Comparison of ENCODE assay signal across 23 mouse cellular contexts in the genomic region with DNA sequence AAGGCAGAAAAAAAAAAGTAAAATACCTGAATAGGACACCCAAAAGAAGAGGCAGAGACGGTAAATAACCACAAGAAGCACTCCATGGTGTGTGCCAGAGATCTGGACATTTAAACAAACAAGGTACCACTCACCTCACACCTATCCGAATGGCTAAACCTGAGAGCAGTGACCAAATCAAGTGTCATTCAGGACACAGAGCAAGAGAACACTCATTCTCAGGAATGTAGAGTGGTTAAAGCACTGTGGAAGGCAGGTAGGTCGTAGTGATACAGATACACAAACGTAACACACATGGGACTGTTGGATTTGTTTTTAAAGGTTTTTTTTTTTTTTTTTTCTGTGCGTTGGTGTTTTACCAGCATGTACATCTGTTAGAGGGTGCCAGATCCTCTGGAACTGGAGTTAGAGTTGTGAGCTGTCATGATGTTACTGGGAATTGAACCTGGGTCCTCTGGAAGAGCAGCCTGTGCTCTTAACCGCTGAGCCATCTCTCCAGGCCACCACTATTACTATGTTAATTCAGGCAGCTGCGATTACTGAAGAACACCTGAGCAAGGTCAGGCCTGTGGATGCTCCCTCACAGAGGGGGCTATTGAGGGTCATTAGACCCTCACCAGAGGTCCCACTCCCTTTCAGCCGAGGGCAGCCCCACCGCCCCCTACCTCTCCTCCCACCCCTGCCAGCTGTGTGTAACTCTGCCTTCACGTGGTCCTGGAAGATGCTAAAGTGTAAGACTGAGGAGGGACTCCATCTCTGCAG. TPM values are rescaled to one million over a fixed set of nuclear protein-coding genes. Genes with fewer than 3 reads are reported as not detected.
"Had no signal": no experiment of that assay in that cellular context is flagged by ENCODE, and none has a peak within 500 bp of the region (broad histone marks: within the 10 kb centered on the region; RNA-seq: fewer than 3 reads in every experiment).

No protein-coding gene starts in this region.

- H3K9ac ChIP-seq: intestine, embryonic 15.5 days; kidney, embryonic 15.5 days; liver, embryonic 13.5 days; lung, embryonic 15.5 days; neural tube, embryonic 12.5 days; neural tube, embryonic 15.5 days had no signal

- H3K27me3 ChIP-seq: intestine, embryonic 15.5 days; kidney, embryonic 15.5 days; lung, embryonic 15.5 days; neural tube, embryonic 12.5 days; neural tube, embryonic 15.5 days had no signal

- H3K27ac ChIP-seq: intestine, embryonic 15.5 days; kidney, embryonic 15.5 days; left cerebral cortex, adult 2 months; liver, embryonic 13.5 days; lung, embryonic 15.5 days; neural tube, embryonic 12.5 days; neural tube, embryonic 15.5 days; stomach, postnatal 0 days had no signal

- H3K9me3 ChIP-seq: intestine, embryonic 15.5 days; kidney, embryonic 15.5 days; liver, embryonic 13.5 days; lung, embryonic 15.5 days; megakaryocyte, embryonic 14.5 days; neural tube, embryonic 12.5 days; neural tube, embryonic 15.5 days had no signal

- DNase-seq: kidney, adult 11 months; kidney, adult 8-10 months; kidney, postnatal 10 days; kidney, postnatal 36 days; layer of hippocampus, postnatal 36 days; liver, embryonic 13.5 days; midbrain, embryonic 14.5 days; right cerebral cortex, adult 18-20 months; right cerebral cortex, postnatal 14 days; right cerebral cortex, postnatal 4 days; thymus, adult 2 months; thymus, postnatal 25 days had no signal

- H3K36me3 ChIP-seq: intestine, embryonic 15.5 days; kidney, embryonic 15.5 days; liver, embryonic 13.5 days; lung, embryonic 15.5 days; neural tube, embryonic 12.5 days; neural tube, embryonic 15.5 days had no signal

- H3K4me2 ChIP-seq: intestine, embryonic 15.5 days; kidney, embryonic 15.5 days; liver, embryonic 13.5 days; lung, embryonic 15.5 days; midbrain, embryonic 11.5 days; neural tube, embryonic 12.5 days; neural tube, embryonic 15.5 days had no signal

- H3K4me1 ChIP-seq: liver, embryonic 13.5 days; megakaryocyte, embryonic 14.5 days; neural tube, embryonic 15.5 days had no signal

- ATAC-seq: intestine, embryonic 15.5 days had no signal

- H3K4me3 ChIP-seq: intestine, embryonic 15.5 days; kidney, embryonic 15.5 days; left cerebral cortex, adult 2 months; liver, embryonic 13.5 days; lung, embryonic 15.5 days; megakaryocyte, embryonic 14.5 days; neural tube, embryonic 12.5 days; neural tube, embryonic 15.5 days had no signal

RNA-seq across cellular contexts. Expression of a gene that starts 31.8 kb away (rescaled TPM):
- total RNA-seq: liver, adult 2 months had no signal
- polyA plus RNA-seq: liver, embryonic 16.5 days had no signal
